Mouse (Mus musculus) intestine, embryonic 14.5 days (tissue): ENCODE measurements around the gene Hsf5. TPM values are rescaled to one million over a fixed set of nuclear protein-coding genes. Genes with fewer than 3 reads are reported as not detected.

Experiments used
- ATAC-seq: fragments of 200-750 bp; cut with Nextera tagmentation; replicated peaks from 2 replicates; pipeline ENCODE4 v1.8.0; 2017; ENCODE audit warnings: low read depth, moderate number of reproducible peaks, moderate TSS enrichment, moderate library complexity; ENCODE audit not compliant: low FRiP score, low TSS enrichment
- DNase-seq: peaks from one replicate; pipeline ENCODE4 v3.0.0-alpha.2; 2018; ENCODE audit warnings: low spot score
- H3K27ac ChIP-seq: fragments of 300-500 bp; sonication (generic); 2 replicates; pipeline ENCODE4 v1.5.1; 2014; ENCODE audit warnings: low read depth, mild to moderate bottlenecking, control low read depth
- H3K27me3 ChIP-seq: fragments of 300-500 bp; sonication (generic); replicated peaks from 2 replicates; pipeline ENCODE4 v1.6.1; 2014; ENCODE audit warnings: low read length, control low read depth; ENCODE audit not compliant: control insufficient read depth, insufficient read depth
- H3K36me3 ChIP-seq: fragments of 300-500 bp; sonication (generic); 2 replicates; pipeline ENCODE4 v1.6.1; 2014; ENCODE audit warnings: low read length, control low read depth; ENCODE audit not compliant: control insufficient read depth, insufficient read depth
- H3K4me1 ChIP-seq: fragments of 300-500 bp; sonication (generic); replicated peaks from 2 replicates; pipeline ENCODE4 v1.6.1; 2014; ENCODE audit warnings: low read length, control low read depth, mixed read lengths; ENCODE audit not compliant: control insufficient read depth, insufficient read depth
- H3K4me2 ChIP-seq: fragments of 300-500 bp; sonication (generic); 2 replicates; pipeline ENCODE4 v1.6.1; 2014; ENCODE audit warnings: low read length
- H3K4me3 ChIP-seq: fragments of 300-500 bp; sonication (generic); 2 replicates; pipeline ENCODE4 v1.5.1; 2014; ENCODE audit warnings: low read depth, low read length, control low read depth, mixed read lengths
- H3K9ac ChIP-seq: fragments of 300-500 bp; sonication (generic); 2 replicates; pipeline ENCODE4 v1.6.1; 2014; ENCODE audit warnings: mild to moderate bottlenecking, low read length
- H3K9me3 ChIP-seq: fragments of 300-500 bp; sonication (generic); 2 replicates; pipeline ENCODE4 v1.6.1; 2016; ENCODE audit warnings: low read length, control low read depth; ENCODE audit not compliant: control insufficient read depth
- WGBS: fragments of 180-500 bp; shearing (Covaris S2); extraction: QIAGEN DNeasy Blood & Tissue Kit; methylation state at CpG from one replicate; pipeline ENCODE4 v1.1.7; 2014; 5-methylcytosine and 5-hydroxymethylcytosine counted together
- polyA plus RNA-seq: library from polyadenylated mRNA; unstranded; fragments of >200 nt; fragmentation: Nextera tagmentation; extraction: Ambion mirVana; gene quantifications from 2 replicates; pipeline ENCODE4 v1.2.1, GENCODE M21; 2014

The Hsf5 gene
- polyA plus RNA-seq, 1 experiment from 2014 or later, result 0.38 TPM

DNA sequence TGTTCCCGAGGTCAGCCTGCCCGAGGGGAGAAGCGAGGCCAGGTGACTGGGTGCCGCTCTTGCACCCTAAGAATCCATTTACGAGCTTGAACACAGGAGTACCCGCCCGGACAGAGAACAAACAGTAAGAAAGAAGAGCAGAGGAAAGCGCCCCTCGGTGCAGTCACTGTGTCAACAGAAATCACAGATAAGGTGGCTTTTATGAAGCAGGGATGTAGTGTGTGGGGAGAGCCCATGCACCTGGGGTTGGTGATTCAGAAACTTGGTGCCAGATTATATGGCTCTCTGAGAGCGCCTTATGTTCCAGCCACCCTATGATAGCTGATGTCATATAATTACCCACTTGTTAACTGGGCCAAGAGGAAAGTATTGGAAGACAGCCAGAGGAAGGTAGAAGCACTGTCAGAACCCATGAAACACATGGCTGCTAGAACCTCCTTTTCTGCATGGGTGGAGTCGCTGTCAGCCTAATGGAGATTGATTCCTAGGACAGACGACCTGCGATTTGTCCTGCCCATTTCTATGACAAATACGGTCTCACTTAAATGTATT, 80.2 kb downstream of the Hsf5 start:
- 0 out of 2 replicates have a peak overlapping the region, but pooled peaks have one; percentile 1 for H3K27ac ChIP-seq
- no peak overlapping the region for H3K4me2 ChIP-seq
- 50% methylated on average over 14 of the region's 14 CpGs for WGBS
- ATAC-seq (peak; percentile 93), DNase-seq (no peak)
- H3K27me3 ChIP-seq, result no peaks in the 10 kb centered on the region
- H3K4me1 ChIP-seq, result no peaks in the 10 kb centered on the region
- H3K4me3 ChIP-seq, result no peak overlapping the region
- H3K36me3 ChIP-seq, result no peaks in the 10 kb centered on the region
- H3K9ac ChIP-seq, result no peak overlapping the region
- H3K9me3 ChIP-seq, result no peaks in the 10 kb centered on the region

- H3K9me3 ChIP-seq, result no peaks in the 10 kb centered on the region
- H3K27me3 ChIP-seq, result no peaks in the 10 kb centered on the region
- 81% methylated on average over 4 of the region's 4 CpGs for WGBS
- H3K27ac ChIP-seq, result no peak overlapping the region
- H3K9ac ChIP-seq, result no peak overlapping the region
- no peak overlapping the region for H3K4me3 ChIP-seq
- H3K4me2 ChIP-seq, result no peak overlapping the region
- DNase-seq (no peak), ATAC-seq (no peak)
- no peaks in the 10 kb centered on the region for H3K36me3 ChIP-seq
- no peaks in the 10 kb centered on the region for H3K4me1 ChIP-seq
Observed at GRCm38 (mm10) chr11:87698126-87698525, 81.2 kb downstream of the Hsf5 start.

DNA sequence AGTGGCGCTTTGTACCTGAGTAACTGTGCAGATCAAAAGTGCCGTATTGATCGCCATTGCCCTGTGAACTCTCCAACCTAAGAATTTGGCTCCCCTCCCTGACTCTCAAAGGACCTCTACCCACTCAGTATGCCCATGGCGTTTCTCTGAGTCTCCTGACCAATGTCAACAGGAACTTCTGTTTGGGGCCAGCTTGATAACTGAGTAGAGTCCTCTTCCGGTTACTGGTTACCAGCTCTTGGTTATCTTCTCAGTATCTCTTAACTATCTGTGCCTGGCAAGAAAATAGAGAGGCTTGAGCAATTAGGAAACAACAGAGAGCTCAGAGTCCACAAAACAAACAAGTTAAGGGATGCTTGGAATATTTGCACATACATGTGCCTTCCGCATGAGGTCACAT, 84.1 kb downstream of the Hsf5 start:
- no peaks in the 10 kb centered on the region for H3K36me3 ChIP-seq

GRCm38 (mm10) chr11:87701877-87702620, 85.1 kb downstream of the Hsf5 start:
- no peak overlapping the region for H3K4me3 ChIP-seq
- no peaks in the 10 kb centered on the region for H3K9me3 ChIP-seq
- H3K4me2 ChIP-seq, result no peak overlapping the region
- H3K4me1 ChIP-seq, result no peaks in the 10 kb centered on the region
- ATAC-seq (no peak), DNase-seq (no peak)
- no peaks in the 10 kb centered on the region for H3K36me3 ChIP-seq
- no peak overlapping the region for H3K9ac ChIP-seq
- no peaks in the 10 kb centered on the region for H3K27me3 ChIP-seq
- WGBS, result 72% methylated on average over 14 of the region's 14 CpGs
- H3K27ac ChIP-seq, result no peak overlapping the region

More for the DNA sequence above, 84.1 kb downstream of the Hsf5 start:
- no peak overlapping the region for H3K27ac ChIP-seq
- no peaks in the 10 kb centered on the region for H3K27me3 ChIP-seq
- no peak overlapping the region for H3K4me2 ChIP-seq
- WGBS, result 78% methylated on average over 6 of the region's 6 CpGs
- no peaks in the 10 kb centered on the region for H3K9me3 ChIP-seq
- H3K4me1 ChIP-seq, result no peaks in the 10 kb centered on the region
- ATAC-seq, result no peak
- no peak overlapping the region for H3K9ac ChIP-seq
- no peak overlapping the region for H3K4me3 ChIP-seq
- no peak for DNase-seq

DNA sequence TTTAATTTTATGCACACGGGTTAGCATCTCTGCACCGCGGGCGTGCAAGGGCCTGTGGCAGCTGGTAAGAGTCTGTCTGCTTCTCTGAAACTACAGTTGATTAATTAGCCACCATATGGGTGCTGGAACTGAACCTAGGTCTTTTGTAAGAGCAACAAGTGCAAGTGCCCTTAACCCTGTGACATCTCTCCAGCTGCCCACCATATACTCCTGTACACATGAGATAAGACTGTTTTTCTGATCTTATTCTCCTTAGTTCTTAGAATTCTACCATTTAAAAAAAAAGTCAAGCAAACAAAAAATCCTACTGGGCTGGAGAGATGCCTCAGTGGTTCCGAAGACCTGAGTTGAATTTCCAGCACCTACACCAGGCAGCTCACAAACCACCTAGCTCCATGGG, 86.7 kb downstream of the Hsf5 start:
- H3K36me3 ChIP-seq, result no peaks in the 10 kb centered on the region
- H3K27ac ChIP-seq, result no peak overlapping the region
- H3K9ac ChIP-seq, result no peak overlapping the region
- DNase-seq, result no peak
- H3K4me3 ChIP-seq, result no peak overlapping the region
- H3K9me3 ChIP-seq, result no peaks in the 10 kb centered on the region
- H3K27me3 ChIP-seq, result no peaks in the 10 kb centered on the region
- WGBS, result 77% methylated on average over 5 of the region's 5 CpGs
- H3K4me1 ChIP-seq, result no peaks in the 10 kb centered on the region
- no peak for ATAC-seq
- H3K4me2 ChIP-seq, result no peak overlapping the region

- no peak overlapping the region for H3K4me2 ChIP-seq
- DNase-seq, result no peak
Observed at GRCm38 (mm10) chr11:87704289-87704688, 87.3 kb downstream of the Hsf5 start.

DNA sequence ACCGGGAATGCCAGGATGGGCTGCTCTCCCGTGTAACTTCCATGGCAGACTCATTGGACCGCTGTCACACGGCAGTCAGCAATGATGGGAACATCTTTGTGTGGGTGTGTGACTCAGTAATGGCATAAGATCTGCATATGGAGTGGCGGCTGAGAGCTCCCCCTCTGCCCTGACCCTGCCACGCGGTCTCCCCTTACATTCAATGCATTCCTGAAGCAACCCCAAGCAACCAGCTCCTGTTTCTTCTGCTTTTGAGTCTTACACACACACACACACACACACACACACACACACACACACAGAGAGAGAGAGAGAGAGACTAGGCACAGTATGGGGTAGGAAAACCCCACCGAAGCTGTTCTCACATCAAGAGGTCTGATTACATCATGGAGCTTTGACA, 90.6 kb downstream of the Hsf5 start:
- H3K27ac ChIP-seq, result no peak overlapping the region
- 60% methylated on average over 8 of the region's 8 CpGs for WGBS
- H3K9me3 ChIP-seq, result no peaks in the 10 kb centered on the region
- H3K4me2 ChIP-seq, result no peak overlapping the region
- H3K9ac ChIP-seq, result no peak overlapping the region
- no peak for ATAC-seq
- H3K36me3 ChIP-seq, result no peaks in the 10 kb centered on the region
- H3K4me1 ChIP-seq, result 0 out of 2 replicates have a peak, but pooled peaks cover 2% of the 10 kb centered on the region
- no peaks in the 10 kb centered on the region for H3K27me3 ChIP-seq
- no peak overlapping the region for H3K4me3 ChIP-seq
- DNase-seq, result no peak

More at GRCm38 (mm10) chr11:87704289-87704688, 87.3 kb downstream of the Hsf5 start:
- Histone ChIP-seq H3K4me1 (no peaks in the 10 kb centered on the region), H3K9me3 (no peaks in the 10 kb centered on the region), H3K27me3 (no peaks in the 10 kb centered on the region), H3K9ac (no peak overlapping the region), H3K36me3 (no peaks in the 10 kb centered on the region), H3K4me3 (no peak overlapping the region), H3K27ac (no peak overlapping the region)
- 66% methylated on average over 9 of the region's 9 CpGs for WGBS
- no peak for ATAC-seq

GRCm38 (mm10) chr11:87708979-87709378, 92.0 kb downstream of the Hsf5 start:
- no peak for DNase-seq
- no peaks in the 10 kb centered on the region for H3K36me3 ChIP-seq
- H3K9ac ChIP-seq, result no peak overlapping the region
- WGBS, result 76% methylated on average over 5 of the region's 5 CpGs
- H3K27ac ChIP-seq, result peak overlapping the region; percentile 44
- H3K9me3 ChIP-seq, result no peaks in the 10 kb centered on the region
- ATAC-seq, result no peak
- H3K4me1 ChIP-seq, result 0 out of 2 replicates have a peak, but pooled peaks cover 2% of the 10 kb centered on the region
- H3K27me3 ChIP-seq, result no peaks in the 10 kb centered on the region
- peak overlapping the region; percentile 46 for H3K4me2 ChIP-seq
- H3K4me3 ChIP-seq, result no peak overlapping the region
